Mouse (Mus musculus): Measurements from ENCODE around the gene Chsy1. TPM values are rescaled to one million over a fixed set of nuclear protein-coding genes. Genes with fewer than 3 reads are reported as not detected.
A peak's percentile ranks its signal among the peaks of the same experiment; 100 is the strongest.

Chsy1 gene
- total and polyA plus RNA-seq, 3 experiments = 2.4 to 7.1 (median 4.6) TPM

- H3K27me3 ChIP-seq (ENCODE audit: insufficient read depth, low read length) = peaks cover 24% of the 10 kb centered on the region
- TF ChIP-seq CTCF (IDR thresholded peaks at IDR 0.05; ENCODE audit: low read depth, low read length) = no peak
- peak; percentile 88 for TF ChIP-seq TAL1 (conservative IDR thresholded peaks at IDR 0.05; ENCODE audit: low read depth, low read length)
- H3K9me3 ChIP-seq (replicated peaks) = no peaks in the 10 kb centered on the region
- ATAC-seq (ENCODE audit: extremely low read depth, insufficient number of reproducible peaks, low FRiP score, poor library complexity, severe bottlenecking) (peak; percentile 96), DNase-seq (ENCODE audit: low spot score) (peak; percentile 73)
- no peak overlapping the region; the same call in 1 of the 2 replicates for H3K4me3 ChIP-seq (ENCODE audit: low read depth, low read length)
- peaks cover 32% of the 10 kb centered on the region for H3K36me3 ChIP-seq (replicated peaks)
- peaks cover 63% of the 10 kb centered on the region for H3K4me1 ChIP-seq (ENCODE audit: insufficient read depth, low read depth, low read length)
Measured at GRCm38 (mm10) chr7:66176929-66177328, 67.6 kb downstream of the Chsy1 start.

DNA sequence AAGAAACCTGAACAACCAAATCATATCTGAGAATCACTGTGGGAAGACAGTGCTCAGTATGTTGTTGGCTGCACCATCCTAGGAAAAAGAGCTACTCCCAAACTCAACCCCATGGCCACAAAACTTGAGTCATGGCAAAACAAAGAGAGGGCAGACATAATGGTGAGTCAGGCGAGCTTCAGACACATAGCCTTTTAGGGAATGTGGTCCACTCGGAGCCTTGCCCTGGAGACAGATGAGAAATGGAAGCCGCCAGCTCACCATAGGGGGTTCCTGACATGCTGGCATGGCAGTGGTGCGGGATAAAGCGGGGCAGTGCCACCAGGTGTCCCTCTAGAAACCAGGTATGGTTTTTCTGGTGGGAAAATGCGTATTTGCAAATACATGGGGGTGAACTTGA lies 68.8 kb downstream of the Chsy1 start:
- Histone ChIP-seq H3K36me3 (replicated peaks) (peaks cover 23% of the 10 kb centered on the region), H3K4me3 (ENCODE audit: low read depth, low read length) (no peak overlapping the region), H3K27me3 (ENCODE audit: insufficient read depth, low read length) (peaks cover 26% of the 10 kb centered on the region), H3K4me1 (ENCODE audit: insufficient read depth, low read depth, low read length) (peaks cover 66% of the 10 kb centered on the region), H3K9me3 (replicated peaks) (peaks cover 2% of the 10 kb centered on the region; the same call in 1 of the 2 replicates)
- DNase-seq (ENCODE audit: low spot score) = no peak
- TF ChIP-seq CTCF (IDR thresholded peaks at IDR 0.05; ENCODE audit: low read depth, low read length) (no peak), GATA2 (IDR thresholded peaks at IDR 0.05; ENCODE audit: borderline replicate concordance, low read depth, low read length) (no peak), GATA1 (IDR thresholded peaks at IDR 0.05; ENCODE audit: borderline replicate concordance, low read length) (no peak), POLR2AphosphoS5 (IDR thresholded peaks at IDR 0.05; ENCODE audit: insufficient replicate concordance, low read depth, low read length) (no peak), TAL1 (conservative IDR thresholded peaks at IDR 0.05; ENCODE audit: low read depth, low read length) (no peak)
- no peak for ATAC-seq (ENCODE audit: extremely low read depth, insufficient number of reproducible peaks, low FRiP score, poor library complexity, severe bottlenecking)

GRCm38 (mm10) chr7:66179120-66179581 lies 69.8 kb downstream of the Chsy1 start:
- Histone ChIP-seq H3K9me3 (replicated peaks) (peaks cover 2% of the 10 kb centered on the region; the same call in 1 of the 2 replicates), H3K4me3 (ENCODE audit: low read depth, low read length) (no peak overlapping the region), H3K36me3 (replicated peaks) (peaks cover 16% of the 10 kb centered on the region), H3K27me3 (ENCODE audit: insufficient read depth, low read length) (peaks cover 26% of the 10 kb centered on the region), H3K4me1 (ENCODE audit: insufficient read depth, low read depth, low read length) (peaks cover 72% of the 10 kb centered on the region)
- TF ChIP-seq GATA2 (IDR thresholded peaks at IDR 0.05; ENCODE audit: borderline replicate concordance, low read depth, low read length) (no peak), POLR2AphosphoS5 (IDR thresholded peaks at IDR 0.05; ENCODE audit: insufficient replicate concordance, low read depth, low read length) (no peak), TAL1 (conservative IDR thresholded peaks at IDR 0.05; ENCODE audit: low read depth, low read length) (no peak), GATA1 (IDR thresholded peaks at IDR 0.05; ENCODE audit: borderline replicate concordance, low read length) (no peak), CTCF (IDR thresholded peaks at IDR 0.05; ENCODE audit: low read depth, low read length) (no peak)
- DNase-seq (ENCODE audit: low spot score) (no peak), ATAC-seq (ENCODE audit: extremely low read depth, insufficient number of reproducible peaks, low FRiP score, poor library complexity, severe bottlenecking) (no peak)

- TF ChIP-seq GATA2 (IDR thresholded peaks at IDR 0.05; ENCODE audit: borderline replicate concordance, low read depth, low read length) (no peak), POLR2AphosphoS5 (IDR thresholded peaks at IDR 0.05; ENCODE audit: insufficient replicate concordance, low read depth, low read length) (no peak), TAL1 (conservative IDR thresholded peaks at IDR 0.05; ENCODE audit: low read depth, low read length) (no peak), GATA1 (IDR thresholded peaks at IDR 0.05; ENCODE audit: borderline replicate concordance, low read length) (no peak), CTCF (IDR thresholded peaks at IDR 0.05; ENCODE audit: low read depth, low read length) (no peak)
- no peak for ATAC-seq (ENCODE audit: extremely low read depth, insufficient number of reproducible peaks, low FRiP score, poor library complexity, severe bottlenecking)
- DNase-seq (ENCODE audit: low spot score) = no peak
- Histone ChIP-seq H3K4me1 (ENCODE audit: insufficient read depth, low read depth, low read length) (peaks cover 68% of the 10 kb centered on the region), H3K36me3 (replicated peaks) (peaks cover 11% of the 10 kb centered on the region), H3K9me3 (replicated peaks) (peaks cover 2% of the 10 kb centered on the region; the same call in 1 of the 2 replicates), H3K4me3 (ENCODE audit: low read depth, low read length) (no peak overlapping the region), H3K27me3 (ENCODE audit: insufficient read depth, low read length) (peaks cover 26% of the 10 kb centered on the region)
Measured at GRCm38 (mm10) chr7:66179711-66180110, 70.4 kb downstream of the Chsy1 start.

DNA sequence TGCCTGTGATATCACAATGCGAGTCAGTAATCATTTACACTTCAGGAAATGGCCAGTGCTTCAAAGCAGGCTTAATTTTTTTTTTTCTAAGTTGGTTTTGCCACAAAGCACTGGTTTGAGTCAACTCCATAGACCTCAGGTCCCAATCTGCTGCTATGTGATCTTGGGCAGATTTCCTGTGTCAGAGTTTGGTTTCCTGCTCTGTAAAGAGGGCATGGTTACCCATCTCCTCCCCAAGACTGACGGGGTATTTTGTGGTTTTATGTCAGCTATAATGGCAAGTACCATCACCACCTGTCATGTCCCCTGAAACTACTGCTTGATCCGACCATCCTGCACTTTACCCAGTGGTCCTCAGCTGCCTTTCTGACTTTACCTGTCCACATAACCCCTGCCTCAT lies 70.9 kb downstream of the Chsy1 start:
- peaks cover 67% of the 10 kb centered on the region for H3K4me1 ChIP-seq (ENCODE audit: insufficient read depth, low read depth, low read length)
- peaks cover 2% of the 10 kb centered on the region; the same call in 1 of the 2 replicates for H3K9me3 ChIP-seq (replicated peaks)
- H3K36me3 ChIP-seq (replicated peaks) = peaks cover 8% of the 10 kb centered on the region
- no peak for ATAC-seq (ENCODE audit: extremely low read depth, insufficient number of reproducible peaks, low FRiP score, poor library complexity, severe bottlenecking)
- no peak for DNase-seq (ENCODE audit: low spot score)
- H3K27me3 ChIP-seq (ENCODE audit: insufficient read depth, low read length) = peaks cover 26% of the 10 kb centered on the region
- no peak overlapping the region for H3K4me3 ChIP-seq (ENCODE audit: low read depth, low read length)
- no peak for TF ChIP-seq GATA1 (IDR thresholded peaks at IDR 0.05; ENCODE audit: borderline replicate concordance, low read length)
- TF ChIP-seq TAL1 (conservative IDR thresholded peaks at IDR 0.05; ENCODE audit: low read depth, low read length) = no peak
- no peak for TF ChIP-seq POLR2AphosphoS5 (IDR thresholded peaks at IDR 0.05; ENCODE audit: insufficient replicate concordance, low read depth, low read length)
- no peak for TF ChIP-seq CTCF (IDR thresholded peaks at IDR 0.05; ENCODE audit: low read depth, low read length)
- TF ChIP-seq GATA2 (IDR thresholded peaks at IDR 0.05; ENCODE audit: borderline replicate concordance, low read depth, low read length) = no peak

DNA sequence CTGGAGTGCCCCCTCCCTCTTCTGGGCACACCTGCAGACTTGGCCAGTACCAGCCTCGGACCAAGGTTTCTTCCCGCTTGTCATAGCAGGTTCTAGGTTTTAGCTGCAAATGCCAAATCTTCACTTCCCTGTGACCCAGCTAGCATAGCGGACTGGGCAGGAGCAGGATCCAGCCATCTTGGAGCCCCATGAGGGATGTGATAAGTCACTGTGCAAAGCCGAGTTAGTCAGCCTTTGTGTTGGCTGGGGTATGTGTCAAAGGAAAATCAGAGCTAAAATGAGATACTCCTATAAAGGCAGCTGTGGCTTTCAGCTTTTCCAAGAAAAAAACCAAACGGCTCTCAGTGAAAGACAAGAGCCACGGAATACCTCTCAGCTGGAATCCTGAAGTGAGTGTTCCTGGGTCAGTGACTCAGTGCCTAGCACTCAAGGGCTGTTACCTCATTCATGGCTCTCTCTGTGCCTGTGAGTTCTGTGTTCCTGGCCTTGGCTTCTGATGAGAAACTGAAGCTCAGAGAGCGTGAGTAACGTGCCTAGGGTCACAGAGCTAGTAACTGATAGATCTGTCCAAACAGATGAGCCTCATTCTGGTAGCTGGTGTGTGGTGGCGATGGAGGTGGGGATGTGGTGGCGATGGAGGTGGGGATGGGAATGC lies 71.5 kb downstream of the Chsy1 start:
- H3K36me3 ChIP-seq (replicated peaks) = peaks cover 2% of the 10 kb centered on the region
- DNase-seq (ENCODE audit: low spot score) (no peak), ATAC-seq (ENCODE audit: extremely low read depth, insufficient number of reproducible peaks, low FRiP score, poor library complexity, severe bottlenecking) (no peak)
- H3K27me3 ChIP-seq (ENCODE audit: insufficient read depth, low read length) = peaks cover 26% of the 10 kb centered on the region
- TF ChIP-seq TAL1 (conservative IDR thresholded peaks at IDR 0.05; ENCODE audit: low read depth, low read length) = no peak
- TF ChIP-seq GATA2 (IDR thresholded peaks at IDR 0.05; ENCODE audit: borderline replicate concordance, low read depth, low read length) = no peak
- no peak for TF ChIP-seq CTCF (IDR thresholded peaks at IDR 0.05; ENCODE audit: low read depth, low read length)
- TF ChIP-seq POLR2AphosphoS5 (IDR thresholded peaks at IDR 0.05; ENCODE audit: insufficient replicate concordance, low read depth, low read length) = no peak
- no peak for TF ChIP-seq GATA1 (IDR thresholded peaks at IDR 0.05; ENCODE audit: borderline replicate concordance, low read length)
- peaks cover 67% of the 10 kb centered on the region for H3K4me1 ChIP-seq (ENCODE audit: insufficient read depth, low read depth, low read length)
- H3K4me3 ChIP-seq (ENCODE audit: low read depth, low read length) = no peak overlapping the region
- peaks cover 2% of the 10 kb centered on the region; the same call in 1 of the 2 replicates for H3K9me3 ChIP-seq (replicated peaks)
